Mouse (Mus musculus): ENCODE data around the gene Sesn2.

GRCm38 (mm10) chr4:132554221-132554620 is 43.9 kb upstream of the Sesn2 start:
- TF ChIP-seq CTCF (IDR thresholded peaks at IDR 0.05 in 2 of 3, conservative IDR thresholded peaks at IDR 0.05 in 1 of 3; ENCODE audit: control insufficient read depth in 1 of 3, insufficient read depth in 1 of 3, low read depth in 2 of 3, low read length in 3 of 3, poor library complexity in 1 of 3, severe bottlenecking in 1 of 3) (no peak), POLR2AphosphoS2 (IDR thresholded peaks at IDR 0.05; ENCODE audit: low read length) (no peak; the same call in none of the 2 replicates), CHD1 (IDR thresholded peaks at IDR 0.05; ENCODE audit: low read depth, low read length) (no peak), POLR2A (IDR thresholded peaks at IDR 0.05; ENCODE audit: control insufficient read depth in 1 of 2, insufficient read depth in 1 of 2, low read depth in 1 of 2, low read length in 2 of 2, poor library complexity in 1 of 2) (no peak)
